Mouse (Mus musculus) testis, adult 2 months (tissue): Measurements from ENCODE around the gene Thsd4. TPM values are rescaled to one million over a fixed set of nuclear protein-coding genes. Genes with fewer than 3 reads are reported as not detected.

Experiments used
- H3K27ac ChIP-seq: fragments of 200-500 bp; 2 replicates; pipeline ENCODE4 v1.5.1; 2012; ENCODE audit warnings: low read depth, low read length; ENCODE audit not compliant: control insufficient read depth, insufficient read depth
- H3K27me3 ChIP-seq: fragments of 200-500 bp; 2 replicates; pipeline ENCODE4 v1.6.1; 2012; ENCODE audit warnings: mild to moderate bottlenecking, low read length, moderate library complexity; ENCODE audit not compliant: control insufficient read depth, insufficient read depth
- H3K36me3 ChIP-seq: fragments of 200-500 bp; 2 replicates; pipeline ENCODE4 v1.6.1; 2012; ENCODE audit warnings: mild to moderate bottlenecking, low read length; ENCODE audit not compliant: control insufficient read depth, insufficient read depth
- H3K4me1 ChIP-seq: fragments of 200-500 bp; 2 replicates; pipeline ENCODE4 v1.6.1; 2012; ENCODE audit warnings: low read length; ENCODE audit not compliant: control insufficient read depth, insufficient read depth
- H3K4me3 ChIP-seq: fragments of 200-500 bp; 2 replicates; pipeline ENCODE4 v1.5.1; 2012; ENCODE audit warnings: low read depth, mild to moderate bottlenecking, low read length, moderate library complexity, mixed read lengths; ENCODE audit not compliant: control insufficient read depth
- CTCF ChIP-seq: fragments of 200-500 bp; IDR thresholded peaks from 2 replicates; pipeline ENCODE4 v1.5.1; 2012; ENCODE audit warnings: low read depth, mild to moderate bottlenecking, inconsistent platforms, low read length, moderate library complexity; ENCODE audit not compliant: control insufficient read depth, insufficient read depth, insufficient replicate concordance
- POLR2A ChIP-seq: fragments of 200-500 bp; IDR thresholded peaks from 2 replicates; pipeline ENCODE4 v1.6.1; 2012; ENCODE audit warnings: low read depth, mild to moderate bottlenecking, inconsistent platforms, low read length, moderate library complexity; ENCODE audit not compliant: control insufficient read depth
- polyA plus RNA-seq: library from polyadenylated mRNA; depleted of rRNA; stranded (reverse); fragments of >200 nt; gene quantifications from 2 replicates; pipeline ENCODE4 v1.2.3, GENCODE M21; 2012

Thsd4 gene
- polyA plus RNA-seq, 1 experiment: 1.4 TPM

- peak; percentile 88; the same call in 1 of the 2 replicates for TF ChIP-seq CTCF
- no peak for TF ChIP-seq POLR2A
- Histone ChIP-seq H3K27me3 (no peaks in the 10 kb centered on the region), H3K36me3 (no peaks in the 10 kb centered on the region), H3K27ac (no peak overlapping the region), H3K4me3 (no peak overlapping the region), H3K4me1 (no peaks in the 10 kb centered on the region)
Measured at GRCm38 (mm10) chr9:60088101-60088500, 433.7 kb downstream of the Thsd4 start.

GRCm38 (mm10) chr9:60082107-60082581 lies 439.7 kb downstream of the Thsd4 start:
- Histone ChIP-seq H3K36me3 (no peaks in the 10 kb centered on the region), H3K27ac (no peak overlapping the region), H3K4me3 (no peak overlapping the region), H3K4me1 (no peaks in the 10 kb centered on the region), H3K27me3 (no peaks in the 10 kb centered on the region)
- TF ChIP-seq POLR2A (no peak), CTCF (no peak)

GRCm38 (mm10) chr9:60077761-60078160 lies 444.1 kb downstream of the Thsd4 start:
- H3K27ac ChIP-seq: no peak overlapping the region
- no peak for TF ChIP-seq CTCF
- TF ChIP-seq POLR2A: no peak
- H3K4me1 ChIP-seq: no peaks in the 10 kb centered on the region
- no peaks in the 10 kb centered on the region for H3K27me3 ChIP-seq
- no peaks in the 10 kb centered on the region for H3K36me3 ChIP-seq
- H3K4me3 ChIP-seq: no peak overlapping the region

- Histone ChIP-seq H3K27me3 (no peaks in the 10 kb centered on the region), H3K4me1 (no peaks in the 10 kb centered on the region), H3K36me3 (no peaks in the 10 kb centered on the region), H3K4me3 (no peak overlapping the region), H3K27ac (no peak overlapping the region)
- no peak for TF ChIP-seq POLR2A
- TF ChIP-seq CTCF: no peak
Measured at GRCm38 (mm10) chr9:60076396-60076795, 445.4 kb downstream of the Thsd4 start.

GRCm38 (mm10) chr9:60071620-60072263 lies 450.1 kb downstream of the Thsd4 start:
- Histone ChIP-seq H3K36me3 (no peaks in the 10 kb centered on the region), H3K27ac (no peak overlapping the region), H3K4me3 (no peak overlapping the region), H3K27me3 (no peaks in the 10 kb centered on the region), H3K4me1 (no peaks in the 10 kb centered on the region)
- no peak for TF ChIP-seq POLR2A
- TF ChIP-seq CTCF: no peak

GRCm38 (mm10) chr9:60067241-60067640 lies 454.6 kb downstream of the Thsd4 start:
- no peaks in the 10 kb centered on the region for H3K36me3 ChIP-seq
- no peak overlapping the region for H3K27ac ChIP-seq
- no peaks in the 10 kb centered on the region for H3K4me1 ChIP-seq
- H3K4me3 ChIP-seq: no peak overlapping the region
- no peaks in the 10 kb centered on the region for H3K27me3 ChIP-seq
- no peak for TF ChIP-seq CTCF
- TF ChIP-seq POLR2A: no peak

GRCm38 (mm10) chr9:60065184-60065583 lies 456.7 kb downstream of the Thsd4 start:
- TF ChIP-seq CTCF: no peak
- no peak for TF ChIP-seq POLR2A
- Histone ChIP-seq H3K4me3 (no peak overlapping the region), H3K27me3 (no peaks in the 10 kb centered on the region), H3K4me1 (no peaks in the 10 kb centered on the region), H3K36me3 (no peaks in the 10 kb centered on the region), H3K27ac (no peak overlapping the region)

GRCm38 (mm10) chr9:60063191-60063720 lies 458.6 kb downstream of the Thsd4 start:
- Histone ChIP-seq H3K4me3 (no peak overlapping the region), H3K27me3 (no peaks in the 10 kb centered on the region), H3K36me3 (no peaks in the 10 kb centered on the region), H3K4me1 (no peaks in the 10 kb centered on the region), H3K27ac (no peak overlapping the region)
- TF ChIP-seq CTCF (no peak), POLR2A (no peak)
